Mouse (Mus musculus) frontal cortex, adult 2 months (tissue): ENCODE measurements around the gene Cmpk1. TPM values are rescaled to one million over a fixed set of nuclear protein-coding genes. Genes with fewer than 3 reads are reported as not detected.
A peak's percentile ranks its signal among the peaks of the same experiment; 100 is the strongest.

Source experiments
- DNase-seq, 2 experiments: peaks; one replicate each; pipeline ENCODE4 v3.0.0; 2022; ENCODE audit warnings: low spot score in 1 of 2; ENCODE audit errors: extremely low spot score in 1 of 2
- polyA plus RNA-seq: library from polyadenylated mRNA; depleted of rRNA; stranded (reverse); fragments of >200 nt; gene quantifications from 2 replicates; pipeline ENCODE4 v1.2.3, GENCODE M21; 2012

Gene Cmpk1
- polyA plus RNA-seq, 1 experiment = 60.1 TPM

DNA sequence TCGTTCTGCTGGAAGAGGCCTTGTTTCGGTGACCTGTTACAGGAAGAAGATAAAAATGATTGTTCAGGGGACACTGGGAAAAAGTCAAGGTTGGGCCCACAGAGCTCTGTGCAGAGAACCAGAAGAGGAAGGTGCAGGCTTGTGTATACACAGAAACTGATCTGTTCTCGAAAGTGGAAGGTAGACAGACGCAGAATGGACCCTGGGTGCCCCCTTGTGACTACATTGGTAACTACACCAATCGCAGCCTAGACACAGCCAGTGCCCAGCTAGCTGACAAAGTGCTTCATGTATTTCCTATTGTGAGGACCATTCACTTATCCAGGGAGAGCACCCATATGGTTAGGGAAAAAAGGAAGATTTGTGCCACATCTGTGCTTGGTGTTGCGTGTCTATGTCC is 39.6 kb downstream of the Cmpk1 start:
- peak; percentile 62 to 94 for DNase-seq

DNA sequence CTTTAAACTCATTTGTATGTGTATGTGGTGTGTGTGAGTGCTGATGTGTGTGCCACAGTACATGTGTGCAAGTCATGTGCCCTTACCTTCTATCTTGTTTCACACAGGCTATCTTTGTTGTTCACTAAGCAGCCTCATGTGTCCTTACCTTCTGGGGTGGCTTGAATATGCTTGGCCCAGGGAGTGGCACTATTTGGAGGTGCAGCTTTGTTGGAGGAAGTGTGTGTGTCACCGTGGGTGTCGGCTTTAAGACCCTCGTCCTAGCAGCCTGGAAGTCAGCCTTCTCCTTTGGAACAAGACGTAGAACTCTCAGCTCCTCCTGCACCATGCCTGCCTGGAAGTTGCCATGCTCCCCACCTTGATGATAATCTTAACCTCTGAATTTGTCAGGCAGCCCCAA is 40.6 kb downstream of the Cmpk1 start:
- no peak for DNase-seq

DNA sequence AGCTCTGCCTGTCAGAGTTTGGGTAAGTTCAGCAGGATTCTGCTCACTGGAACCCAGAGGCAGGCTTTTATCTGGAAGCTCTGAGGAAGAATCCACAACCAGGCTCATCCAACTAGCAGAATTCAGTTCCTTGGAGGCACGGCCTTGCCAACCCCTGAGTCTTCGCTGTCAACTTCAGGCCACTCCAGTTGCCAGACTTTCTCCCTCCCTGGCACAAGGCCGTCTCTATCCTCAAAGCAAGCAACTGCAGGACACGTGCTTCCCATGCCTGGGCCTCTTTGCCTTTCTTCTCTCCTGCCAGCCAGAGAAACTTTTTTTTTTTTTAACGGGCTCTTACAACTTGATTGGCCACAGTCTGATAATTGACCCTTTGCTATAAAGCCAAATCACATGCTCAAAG is 42.0 kb downstream of the Cmpk1 start:
- DNase-seq = no peak

DNA sequence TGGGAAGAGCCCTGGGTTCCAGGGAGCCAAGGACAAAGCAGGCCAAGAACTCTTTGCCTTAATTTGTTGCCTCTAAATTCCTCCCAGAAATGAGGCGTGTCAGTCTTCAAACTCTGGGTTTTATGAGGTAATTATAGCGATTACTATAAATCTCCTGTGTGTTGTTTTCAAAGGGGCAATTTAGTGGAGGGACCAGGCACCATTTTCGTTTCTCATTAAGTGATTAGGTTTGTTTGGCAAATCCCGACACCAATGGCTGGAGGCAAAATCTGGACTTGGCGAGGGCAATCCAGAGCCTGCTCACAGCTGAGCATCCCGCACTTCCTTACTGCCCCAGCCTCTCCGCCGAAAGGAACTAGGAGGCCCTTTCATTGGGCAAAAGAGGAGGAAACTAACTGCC is 44.5 kb downstream of the Cmpk1 start:
- no peak for DNase-seq

DNA sequence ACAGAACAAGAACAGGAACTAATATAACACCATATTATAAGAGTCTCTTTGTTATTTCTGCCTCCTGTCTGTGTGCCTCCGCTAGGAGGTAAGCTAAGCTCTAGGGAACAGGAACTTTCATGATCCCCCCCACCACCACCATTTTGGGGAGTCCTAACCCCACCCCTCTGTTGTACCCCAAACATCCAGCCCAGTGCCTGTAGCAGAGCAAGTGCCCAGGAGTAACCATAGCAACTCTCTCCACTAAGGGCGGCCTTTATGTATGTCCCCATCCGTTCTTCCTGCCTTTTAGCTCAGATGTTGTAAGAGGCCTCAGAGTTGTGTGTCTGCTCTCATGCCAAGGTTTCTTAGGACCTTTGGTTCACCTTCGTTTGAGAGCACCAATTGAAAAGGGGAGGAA is 44.9 kb downstream of the Cmpk1 start:
- DNase-seq = no peak

DNA sequence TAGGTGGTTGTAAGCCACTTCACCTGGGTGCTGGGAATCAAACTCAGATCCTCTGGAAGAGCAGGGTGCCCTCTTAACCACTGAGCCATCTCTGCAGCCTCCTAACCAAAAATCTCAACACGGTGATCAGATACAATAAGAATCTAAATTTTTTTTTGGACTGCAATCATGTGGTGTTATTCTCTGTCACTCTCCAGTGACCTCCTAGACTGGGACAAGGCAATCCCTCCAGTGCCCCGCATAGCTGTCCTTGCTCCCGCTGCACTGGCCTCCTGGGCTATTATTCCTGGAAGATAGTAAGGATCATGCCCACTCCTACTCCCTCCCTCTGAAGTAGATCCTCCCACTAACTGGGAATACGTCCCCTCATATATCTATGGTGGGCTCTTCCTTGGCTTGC is 45.7 kb downstream of the Cmpk1 start:
- DNase-seq = no peak

DNA sequence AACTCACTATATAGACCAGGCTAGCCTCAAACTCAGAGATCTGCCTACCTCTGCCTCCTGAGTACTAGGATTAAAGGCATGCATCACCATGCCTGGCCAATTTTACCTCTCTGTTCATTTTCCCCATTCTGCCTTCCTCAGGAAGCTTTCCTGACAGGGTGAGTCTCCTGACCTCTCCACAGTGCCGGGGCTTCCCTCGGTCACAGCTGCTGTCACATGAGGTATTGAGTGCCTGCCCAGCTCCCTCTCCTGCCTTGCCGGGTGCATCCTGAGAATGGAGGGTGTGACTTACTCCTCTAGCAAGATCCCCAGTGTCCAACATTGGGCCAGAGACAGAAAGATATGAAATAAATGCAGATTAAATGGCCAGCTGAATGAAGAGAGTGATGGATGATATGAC is 48.8 kb downstream of the Cmpk1 start:
- no peak for DNase-seq

DNA sequence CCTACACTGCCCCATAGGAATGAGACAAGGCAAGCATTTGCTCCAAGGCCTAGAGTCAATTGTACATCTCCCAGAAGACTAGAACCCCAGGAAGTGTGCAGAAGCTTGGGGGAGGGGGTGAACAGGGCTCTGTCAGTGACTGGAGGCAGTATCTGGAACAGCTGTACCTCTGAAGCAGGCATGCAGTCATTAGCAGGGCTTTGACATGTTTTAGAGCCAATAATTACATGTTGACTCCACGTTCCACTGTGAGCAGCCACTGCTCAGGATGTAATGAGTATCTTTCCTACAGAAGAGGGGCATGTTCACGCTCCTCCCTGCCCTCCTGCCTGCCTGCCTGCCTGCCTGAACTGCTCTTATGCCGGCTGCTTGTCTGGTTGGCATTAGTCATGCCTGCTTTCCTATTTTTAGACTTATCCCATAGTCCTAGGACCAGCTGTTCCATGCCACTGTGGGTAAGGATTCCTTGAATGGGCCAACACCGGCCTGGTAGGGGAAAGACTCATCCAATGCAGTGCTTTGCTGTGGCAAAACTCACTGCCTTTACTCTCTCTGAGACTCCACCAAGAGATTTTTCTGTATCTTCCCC is 49.5 kb downstream of the Cmpk1 start:
- peak in 1 of 2 experiments; percentile 6 for DNase-seq

DNA sequence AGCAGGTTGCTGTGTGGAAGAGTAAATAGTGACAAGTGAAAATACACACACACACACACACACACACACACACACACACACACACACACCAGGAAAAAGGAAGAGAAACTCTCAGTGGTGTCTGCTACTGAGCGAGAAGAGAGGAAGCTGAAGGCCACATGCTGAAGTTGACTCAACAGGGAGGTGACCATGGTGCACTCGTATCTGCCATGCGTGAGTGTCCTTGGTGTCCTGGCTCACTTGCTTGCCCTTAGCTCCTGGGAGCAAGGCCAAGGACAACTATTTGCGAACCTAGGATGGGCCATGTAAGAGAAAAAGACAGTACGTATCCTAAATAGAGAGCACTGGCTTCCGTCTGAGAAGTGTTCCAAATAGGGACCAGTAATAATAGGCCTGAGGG is 52.9 kb downstream of the Cmpk1 start:
- DNase-seq = no peak

DNA sequence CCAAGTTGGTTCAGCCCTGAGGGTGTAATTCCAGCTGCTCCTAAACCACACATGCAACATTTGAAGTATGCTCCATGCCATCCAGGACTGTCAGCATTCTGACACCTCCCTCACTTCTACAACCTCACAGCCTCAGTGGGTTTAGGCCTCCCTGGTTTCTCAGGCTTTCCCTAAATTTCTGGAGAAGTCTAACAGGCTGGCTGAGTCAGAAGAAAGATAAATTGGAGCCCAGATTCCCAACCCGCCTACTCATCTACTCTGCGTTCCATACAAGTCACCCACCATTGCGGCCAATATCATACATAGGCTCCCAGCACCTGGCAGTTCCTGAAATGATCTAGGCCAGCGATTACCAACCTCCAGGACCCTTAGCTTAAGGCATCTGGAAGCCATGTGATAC is 54.3 kb downstream of the Cmpk1 start:
- DNase-seq = peak in 1 of 2 experiments; percentile 37

DNA sequence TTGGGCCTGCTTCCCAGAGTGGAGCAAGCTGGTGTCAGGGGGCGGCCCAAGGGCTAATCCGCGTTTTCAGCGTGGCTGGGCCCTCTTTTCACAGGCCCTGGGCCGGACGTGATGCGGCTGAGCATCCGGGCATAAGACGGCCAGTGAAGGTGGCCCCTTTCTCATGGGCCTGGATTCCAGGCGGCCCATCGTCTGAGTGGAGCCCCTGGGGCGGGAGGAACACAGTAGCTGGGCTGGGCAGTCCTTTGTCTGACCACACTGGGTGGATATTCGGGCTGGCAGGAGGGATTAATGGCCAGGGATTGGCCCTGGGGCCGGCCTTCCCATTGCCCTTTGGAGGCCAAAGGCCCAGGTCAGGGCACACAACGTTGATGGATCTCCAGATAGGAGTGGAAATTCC is 57.9 kb downstream of the Cmpk1 start:
- no peak for DNase-seq

DNA sequence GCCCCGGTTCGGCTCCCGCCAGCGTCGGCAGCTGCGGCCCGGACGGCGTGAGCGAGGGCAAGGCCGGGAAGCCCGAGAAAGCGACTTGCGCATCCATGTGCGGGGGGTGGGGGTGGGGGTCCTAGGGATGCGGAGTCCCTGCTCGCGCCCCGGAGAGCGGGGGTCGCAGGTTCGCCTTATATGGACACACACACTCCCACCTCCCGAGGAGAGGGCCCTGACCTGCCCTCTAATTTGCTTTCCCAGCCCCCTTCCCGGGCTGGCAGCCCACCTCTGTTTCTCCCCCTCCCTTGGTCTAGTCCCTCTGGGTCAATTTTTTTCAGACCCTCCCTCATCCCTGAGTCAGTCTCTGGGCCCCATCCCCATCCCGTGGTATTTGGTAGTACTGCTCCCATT is 61.1 kb downstream of the Cmpk1 start, which contains the start of gene Foxe3:
TSS of gene Foxe3 (minus strand) at position 97 of the 396 bp plus-strand sequence.
- DNase-seq = no peak

DNA sequence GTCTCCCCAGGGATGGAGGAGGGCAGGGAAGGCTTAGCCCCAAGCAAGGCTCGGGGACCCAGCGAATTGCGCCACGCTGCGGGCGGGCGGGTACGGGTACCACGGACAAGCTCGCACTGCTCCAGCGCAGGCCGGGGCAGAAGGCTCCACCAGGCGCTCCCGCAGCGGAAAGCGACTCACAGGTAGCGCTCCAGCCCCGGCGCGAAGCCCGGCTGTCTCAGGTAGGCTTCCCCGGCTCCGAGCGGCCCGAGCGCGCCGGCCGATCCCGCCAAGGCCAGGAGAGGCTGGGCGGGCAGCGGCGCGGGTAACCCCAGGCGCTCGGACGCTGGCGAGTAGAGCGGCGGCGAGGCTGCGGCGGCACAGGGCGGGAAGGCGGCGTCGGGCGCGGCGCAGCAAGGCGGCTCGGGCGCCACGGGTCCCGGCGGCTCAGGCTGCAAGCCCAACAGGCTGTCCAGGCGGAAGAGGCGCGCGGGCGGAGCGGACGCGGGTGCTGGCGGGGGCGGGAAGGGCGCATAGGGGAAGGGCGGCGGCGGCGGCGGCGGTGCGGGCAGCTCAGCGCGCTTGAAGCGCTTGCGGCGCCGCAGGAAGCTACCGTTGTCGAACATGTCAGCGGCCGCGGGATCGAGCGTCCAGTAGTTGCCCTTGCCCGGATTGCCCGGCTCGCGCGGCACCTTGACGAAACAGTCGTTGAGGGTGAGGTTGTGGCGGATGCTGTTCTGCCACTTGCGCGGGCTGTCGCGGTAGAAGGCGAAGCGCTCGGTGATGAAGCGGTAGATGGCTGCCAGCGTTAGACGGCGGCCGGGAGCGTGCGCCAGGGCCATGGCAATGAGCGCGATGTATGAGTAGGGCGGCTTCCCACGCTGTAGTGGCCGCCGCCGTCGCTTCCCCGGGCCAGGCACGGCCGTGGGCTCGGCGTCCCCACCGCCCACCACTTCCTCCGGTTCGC is 61.8 kb downstream of the Cmpk1 start:
- no peak for DNase-seq

DNA sequence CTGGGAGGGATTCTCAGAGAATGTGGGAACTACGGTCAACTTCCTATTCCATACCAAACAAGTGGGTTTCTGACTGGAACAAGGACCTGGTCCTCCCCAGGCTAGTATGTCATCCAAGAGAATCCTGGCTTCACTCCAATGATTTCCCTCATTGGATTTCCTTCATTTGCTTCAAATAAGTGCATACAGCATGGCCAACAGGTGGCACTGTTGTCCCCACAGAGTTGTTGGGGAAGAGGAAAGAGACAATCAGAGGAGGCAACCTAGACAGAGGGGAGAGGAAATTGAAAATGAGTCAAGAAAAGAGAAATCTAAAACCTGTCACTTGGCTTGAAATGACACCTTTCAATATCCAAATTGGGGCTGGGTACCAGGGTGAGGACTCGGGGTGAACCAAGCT is 70.0 kb downstream of the Cmpk1 start:
- DNase-seq = no peak

DNA sequence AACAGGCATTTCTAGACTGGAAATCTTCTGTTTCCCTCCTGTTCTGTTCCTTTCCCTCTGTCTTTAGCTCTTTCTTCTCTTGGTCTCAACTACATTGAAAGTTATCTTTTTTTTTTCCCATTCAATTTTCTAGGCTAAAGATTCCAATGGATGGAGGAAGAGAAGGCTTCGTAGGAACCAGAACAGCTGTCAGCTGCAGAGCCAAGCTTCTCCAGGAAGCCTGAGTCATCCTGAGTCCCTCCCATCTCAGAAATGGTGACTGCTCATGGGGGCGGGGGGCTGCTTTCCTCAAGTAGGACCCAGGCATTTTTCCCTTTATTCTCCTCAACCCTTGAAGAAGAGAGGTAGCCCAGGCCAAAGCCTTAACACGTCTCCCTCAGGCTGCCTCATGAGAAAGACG is 71.0 kb downstream of the Cmpk1 start:
- no peak for DNase-seq

DNA sequence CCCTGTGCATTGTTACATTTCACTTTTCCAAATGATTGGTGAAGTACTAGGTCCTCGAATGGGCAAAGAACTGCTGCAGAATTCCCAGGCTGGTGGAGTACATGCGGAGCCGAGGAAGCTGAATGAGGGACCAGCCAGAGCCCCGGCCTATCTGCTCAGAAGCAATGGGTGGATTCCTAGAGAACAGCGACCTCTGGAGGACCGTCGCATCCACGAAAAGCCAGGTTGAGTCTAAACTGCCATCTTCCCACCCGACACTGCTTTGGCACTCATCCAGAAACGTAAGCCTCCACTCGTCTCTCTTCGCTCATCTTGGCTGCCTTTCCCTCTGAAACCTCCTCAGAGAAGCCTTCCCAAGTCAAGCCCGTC is 73.5 kb downstream of the Cmpk1 start:
- DNase-seq = peak in 1 of 2 experiments; percentile 58

DNA sequence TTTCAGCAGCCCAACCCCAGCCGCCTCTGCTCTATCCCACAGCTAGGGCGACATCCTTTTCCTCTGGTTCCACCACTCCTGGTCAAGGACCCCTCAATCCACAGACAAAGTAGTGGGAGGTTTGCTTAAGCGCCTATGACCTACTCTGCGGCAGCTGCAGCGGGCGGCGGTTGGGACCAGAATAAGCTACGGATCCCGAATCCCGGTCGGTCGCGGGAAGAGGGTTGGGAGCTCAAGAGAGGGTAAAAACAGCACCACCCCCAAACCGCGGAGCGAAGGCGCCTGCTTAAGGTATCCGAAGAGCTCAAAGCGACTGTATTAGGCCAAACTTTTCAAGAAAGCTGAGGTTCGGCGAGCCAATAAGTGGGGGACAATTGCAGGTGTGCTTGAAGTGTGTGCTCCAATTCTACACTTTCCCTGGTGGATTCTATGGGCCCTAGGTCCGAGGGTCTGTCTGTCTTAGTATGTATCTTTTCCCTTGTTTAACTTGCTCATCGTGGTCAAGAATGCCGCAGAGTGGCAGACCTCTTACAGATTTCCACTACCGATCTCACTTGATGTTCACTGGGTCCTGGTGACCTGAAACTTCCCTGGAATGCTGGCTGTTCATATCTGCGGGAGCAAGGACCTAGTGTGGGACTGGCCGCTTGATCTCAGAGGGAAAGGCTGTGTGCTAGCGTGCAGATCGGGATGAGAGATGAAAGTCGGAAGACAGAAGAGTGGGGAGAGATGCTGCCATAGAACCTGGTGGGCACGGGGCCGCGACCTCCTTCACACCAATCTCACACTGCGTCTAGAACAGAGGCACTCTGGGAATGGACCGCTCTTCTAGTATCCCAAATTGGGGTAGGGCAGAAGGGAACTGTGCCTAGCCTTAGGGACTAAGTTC is 74.1 kb downstream of the Cmpk1 start:
- no peak for DNase-seq

DNA sequence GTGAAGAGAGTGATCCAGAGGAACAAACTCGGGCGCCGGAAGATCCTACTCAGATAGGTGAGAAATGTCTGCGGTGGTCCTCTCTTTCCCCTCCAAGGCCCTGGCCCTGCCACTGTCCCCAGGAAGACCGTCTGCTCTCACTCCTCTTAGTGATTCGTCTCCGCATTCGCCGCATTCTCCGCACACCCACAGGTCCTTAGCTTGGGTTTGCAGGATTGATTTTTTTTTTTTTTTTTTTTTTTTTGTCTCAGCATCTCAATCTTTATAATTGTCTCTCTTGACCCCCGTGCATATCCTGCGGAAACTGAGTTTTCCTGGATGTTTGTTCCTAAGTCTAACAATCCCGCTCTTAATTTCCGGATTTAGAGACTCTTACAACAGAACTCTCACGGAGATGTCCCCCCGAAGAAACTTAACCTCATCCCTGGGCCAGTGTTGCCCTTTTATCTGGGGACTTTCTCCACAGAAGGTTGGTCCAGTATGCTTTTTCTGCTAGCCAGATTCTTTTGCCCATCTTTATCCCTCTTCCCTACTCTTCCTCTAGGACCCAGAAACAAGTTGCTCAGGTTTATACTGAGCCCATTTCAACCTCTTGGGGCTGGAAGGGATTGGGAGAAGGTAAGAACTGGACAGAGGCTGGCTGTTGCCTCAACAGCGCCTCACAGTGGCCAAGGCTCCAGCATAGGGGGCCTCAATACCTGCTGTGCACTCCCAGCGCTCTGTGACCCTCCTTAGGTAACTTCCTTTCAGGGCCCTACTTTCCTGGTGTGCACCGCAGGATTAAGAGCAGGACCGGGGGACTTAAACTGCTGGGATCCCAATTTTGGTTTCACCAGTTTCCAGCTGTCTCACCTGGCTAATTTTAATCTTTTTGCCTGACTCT is 77.2 kb downstream of the Cmpk1 start:
- DNase-seq = no peak
